Mouse (Mus musculus) testis, adult 2 months (tissue): ENCODE data around the gene Gfod2. TPM values are rescaled to one million over a fixed set of nuclear protein-coding genes. Genes with fewer than 3 reads are reported as not detected.

Experiments
- H3K27ac ChIP-seq: fragments of 200-500 bp; 2 replicates; pipeline ENCODE4 v1.5.1; 2012; ENCODE audit warnings: low read depth, low read length; ENCODE audit not compliant: control insufficient read depth, insufficient read depth
- H3K27me3 ChIP-seq: fragments of 200-500 bp; 2 replicates; pipeline ENCODE4 v1.6.1; 2012; ENCODE audit warnings: mild to moderate bottlenecking, low read length, moderate library complexity; ENCODE audit not compliant: control insufficient read depth, insufficient read depth
- H3K36me3 ChIP-seq: fragments of 200-500 bp; 2 replicates; pipeline ENCODE4 v1.6.1; 2012; ENCODE audit warnings: mild to moderate bottlenecking, low read length; ENCODE audit not compliant: control insufficient read depth, insufficient read depth
- H3K4me1 ChIP-seq: fragments of 200-500 bp; 2 replicates; pipeline ENCODE4 v1.6.1; 2012; ENCODE audit warnings: low read length; ENCODE audit not compliant: control insufficient read depth, insufficient read depth
- H3K4me3 ChIP-seq: fragments of 200-500 bp; 2 replicates; pipeline ENCODE4 v1.5.1; 2012; ENCODE audit warnings: low read depth, mild to moderate bottlenecking, low read length, moderate library complexity, mixed read lengths; ENCODE audit not compliant: control insufficient read depth
- CTCF ChIP-seq: fragments of 200-500 bp; IDR thresholded peaks from 2 replicates; pipeline ENCODE4 v1.5.1; 2012; ENCODE audit warnings: low read depth, mild to moderate bottlenecking, inconsistent platforms, low read length, moderate library complexity; ENCODE audit not compliant: control insufficient read depth, insufficient read depth, insufficient replicate concordance
- POLR2A ChIP-seq: fragments of 200-500 bp; IDR thresholded peaks from 2 replicates; pipeline ENCODE4 v1.6.1; 2012; ENCODE audit warnings: low read depth, mild to moderate bottlenecking, inconsistent platforms, low read length, moderate library complexity; ENCODE audit not compliant: control insufficient read depth
- polyA plus RNA-seq: library from polyadenylated mRNA; depleted of rRNA; stranded (reverse); fragments of >200 nt; gene quantifications from 2 replicates; pipeline ENCODE4 v1.2.3, GENCODE M21; 2012

Gfod2 gene
- polyA plus RNA-seq, 1 experiment: 3.3 TPM

DNA sequence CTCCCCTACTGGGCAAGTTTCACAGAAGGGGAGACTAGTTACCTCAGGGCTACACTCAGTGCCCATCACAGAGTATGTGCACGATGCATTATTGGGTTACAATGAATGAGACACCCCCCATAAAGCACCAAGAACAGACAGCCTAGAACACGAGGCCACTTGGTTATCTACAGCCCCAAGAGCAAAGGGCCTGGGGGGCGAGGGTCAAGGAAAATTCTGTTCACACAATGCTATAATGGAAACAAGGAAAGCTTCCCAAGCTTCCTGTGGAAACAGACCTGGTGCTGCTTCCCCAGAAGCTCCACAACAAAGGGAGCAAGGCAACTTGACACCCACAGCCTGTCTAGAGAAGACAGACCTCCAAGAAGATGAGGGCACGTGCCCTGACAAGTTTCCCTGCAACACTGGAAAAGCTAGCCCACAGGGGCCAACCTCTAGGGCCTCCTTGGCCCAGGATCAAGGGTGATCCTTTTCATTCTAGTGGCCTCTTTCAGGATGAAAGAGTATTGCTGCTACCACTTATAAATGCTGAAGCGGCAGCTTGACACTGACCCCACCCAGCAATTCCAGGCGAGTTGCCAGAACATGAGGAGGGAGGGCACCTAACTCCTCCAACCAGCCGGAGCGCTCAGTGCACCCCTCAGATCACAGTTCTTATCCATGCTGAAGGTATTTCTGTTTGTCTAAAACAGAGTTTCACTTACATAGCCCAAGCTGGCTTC is 40.8 kb upstream of the Gfod2 start:
- TF ChIP-seq CTCF: no peak
- no peak for TF ChIP-seq POLR2A
- H3K36me3 ChIP-seq: no peaks in the 10 kb centered on the region; the same call in 1 of the 2 replicates
- no peak overlapping the region for H3K27ac ChIP-seq
- H3K4me3 ChIP-seq: no peak overlapping the region
- H3K4me1 ChIP-seq: peaks cover 3% of the 10 kb centered on the region
- no peaks in the 10 kb centered on the region for H3K27me3 ChIP-seq

DNA sequence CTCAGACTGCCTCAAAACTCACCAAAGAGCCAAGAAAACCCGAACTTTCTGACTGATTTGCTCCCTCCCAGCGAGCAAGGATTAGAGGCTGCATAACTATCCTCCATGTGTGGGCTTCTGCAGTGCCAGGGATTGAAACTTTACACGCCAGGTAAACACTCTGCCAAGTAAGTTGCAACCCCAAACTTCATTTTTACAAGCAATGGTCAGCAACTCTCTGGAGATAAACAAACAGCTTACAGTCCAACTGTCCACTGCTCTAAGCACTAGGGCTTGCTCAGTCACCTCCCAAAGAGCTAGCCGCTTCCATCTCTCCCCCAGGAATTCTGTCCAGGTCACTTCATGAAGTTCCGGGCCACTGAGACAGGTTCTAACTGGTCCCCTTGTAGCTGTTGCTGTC is 39.9 kb upstream of the Gfod2 start:
- Histone ChIP-seq H3K4me3 (no peak overlapping the region), H3K27me3 (no peaks in the 10 kb centered on the region), H3K27ac (no peak overlapping the region), H3K4me1 (peaks cover 3% of the 10 kb centered on the region), H3K36me3 (no peaks in the 10 kb centered on the region; the same call in 1 of the 2 replicates)
- TF ChIP-seq POLR2A: no peak
- TF ChIP-seq CTCF: no peak

DNA sequence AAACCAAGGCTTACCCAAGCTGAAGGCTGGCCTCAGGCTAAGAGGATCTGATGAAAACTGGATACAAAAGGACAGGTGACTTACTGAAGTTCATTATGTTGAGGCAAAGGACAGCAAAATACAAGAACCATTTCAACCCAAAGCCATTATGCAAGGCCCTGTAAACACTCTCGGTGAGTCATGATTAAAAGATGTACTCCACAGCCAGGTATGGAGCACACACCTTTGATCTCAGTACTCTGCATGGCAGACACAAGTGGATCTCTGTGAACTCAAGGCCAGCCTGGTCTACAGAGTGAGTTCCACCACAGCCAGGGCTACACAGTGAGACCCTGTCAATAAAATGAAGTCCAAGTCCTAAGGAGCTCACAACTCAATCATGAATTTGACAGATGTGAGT is 37.3 kb upstream of the Gfod2 start:
- no peak overlapping the region for H3K4me3 ChIP-seq
- no peak for TF ChIP-seq CTCF
- TF ChIP-seq POLR2A: no peak
- H3K27me3 ChIP-seq: no peaks in the 10 kb centered on the region
- H3K4me1 ChIP-seq: peaks cover 3% of the 10 kb centered on the region
- H3K27ac ChIP-seq: no peak overlapping the region
- no peaks in the 10 kb centered on the region for H3K36me3 ChIP-seq

GRCm38 (mm10) chr8:105794009-105794598 is 35.6 kb upstream of the Gfod2 start:
- no peaks in the 10 kb centered on the region for H3K27me3 ChIP-seq
- H3K27ac ChIP-seq: no peak overlapping the region
- H3K36me3 ChIP-seq: no peaks in the 10 kb centered on the region
- H3K4me1 ChIP-seq: peaks cover 3% of the 10 kb centered on the region
- H3K4me3 ChIP-seq: no peak overlapping the region
- TF ChIP-seq POLR2A (no peak), CTCF (no peak)

DNA sequence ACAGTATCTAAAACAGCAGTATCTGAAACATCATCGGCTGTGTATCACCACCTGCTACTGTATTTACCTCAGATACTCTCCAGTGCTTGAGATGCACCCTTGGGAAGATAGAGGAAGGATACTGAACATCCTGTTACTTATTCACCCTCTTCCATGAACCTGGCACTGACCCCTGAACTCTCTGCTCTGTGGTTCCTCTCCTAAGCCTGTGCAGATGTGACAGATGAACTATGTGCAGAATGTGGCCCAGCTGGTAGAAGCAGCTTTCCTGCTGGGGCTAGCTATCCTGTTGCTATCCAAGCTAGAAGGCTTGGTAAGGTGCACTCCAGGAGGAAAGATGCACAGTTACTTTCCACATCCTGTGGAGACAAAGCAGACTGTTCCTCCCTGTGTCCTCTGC is 34.9 kb upstream of the Gfod2 start:
- TF ChIP-seq CTCF (no peak), POLR2A (no peak)
- no peak overlapping the region for H3K27ac ChIP-seq
- H3K27me3 ChIP-seq: no peaks in the 10 kb centered on the region
- no peak overlapping the region for H3K4me3 ChIP-seq
- H3K36me3 ChIP-seq: no peaks in the 10 kb centered on the region
- H3K4me1 ChIP-seq: peaks cover 3% of the 10 kb centered on the region

DNA sequence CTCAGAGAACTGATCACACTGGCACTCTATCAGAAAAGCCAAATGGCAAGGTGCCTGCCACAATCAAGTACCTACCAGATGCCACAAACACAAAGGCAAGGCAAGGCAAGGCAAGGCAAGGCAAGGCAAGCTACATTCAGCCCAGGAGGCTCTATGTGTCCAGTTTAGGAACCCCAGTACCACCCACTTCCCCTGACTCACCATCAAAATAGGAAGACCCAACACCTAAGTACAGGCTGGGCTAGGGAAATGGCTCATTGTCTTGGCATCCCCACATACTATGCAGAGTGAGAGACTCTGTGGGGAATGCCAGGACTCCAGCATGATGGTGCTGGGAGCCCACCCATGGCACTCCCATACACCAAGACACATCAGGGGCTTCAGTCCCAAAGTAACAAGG is 31.2 kb upstream of the Gfod2 start:
- Histone ChIP-seq H3K4me3 (no peak overlapping the region), H3K27me3 (no peaks in the 10 kb centered on the region), H3K4me1 (peaks cover 3% of the 10 kb centered on the region), H3K27ac (no peak overlapping the region), H3K36me3 (no peaks in the 10 kb centered on the region; the same call in none of the 2 replicates)
- TF ChIP-seq POLR2A (no peak), CTCF (no peak)

- Histone ChIP-seq H3K4me3 (no peak overlapping the region), H3K36me3 (no peaks in the 10 kb centered on the region; the same call in none of the 2 replicates), H3K27me3 (no peaks in the 10 kb centered on the region), H3K27ac (no peak overlapping the region), H3K4me1 (peaks cover 3% of the 10 kb centered on the region)
- TF ChIP-seq CTCF: no peak
- no peak for TF ChIP-seq POLR2A
Observed at GRCm38 (mm10) chr8:105788927-105789326, 30.5 kb upstream of the Gfod2 start.
